Mouse (Mus musculus) limb, embryonic 14.5 days (tissue): ENCODE data around the gene Mns1. TPM values are rescaled to one million over a fixed set of nuclear protein-coding genes. Genes with fewer than 3 reads are reported as not detected.

Source experiments
- ATAC-seq: fragments of 200-750 bp; cut with Nextera tagmentation; 2 replicates; pipeline ENCODE4 v1.8.0; 2017; ENCODE audit warnings: low read depth, moderate number of reproducible peaks, moderate TSS enrichment; ENCODE audit not compliant: low FRiP score
- DNase-seq: peaks from one replicate; pipeline ENCODE4 v3.0.0-alpha.2; 2015; ENCODE audit warnings: low spot score
- H3K27ac ChIP-seq: fragments of 300-500 bp; sonication (generic); replicated peaks from 2 replicates; pipeline ENCODE4 v1.5.1; 2014; ENCODE audit warnings: low read depth, mild to moderate bottlenecking, low read length, moderate library complexity, mixed read lengths
- H3K27me3 ChIP-seq: fragments of 300-500 bp; sonication (generic); 2 replicates; pipeline ENCODE4 v1.6.1; 2014; ENCODE audit warnings: low read length, mixed read lengths; ENCODE audit not compliant: control insufficient read depth, insufficient read depth
- H3K36me3 ChIP-seq: fragments of 300-500 bp; sonication (generic); 2 replicates; pipeline ENCODE4 v1.6.1; 2014; ENCODE audit warnings: mild to moderate bottlenecking, low read length, moderate library complexity, mixed read lengths; ENCODE audit not compliant: control insufficient read depth, insufficient read depth
- H3K4me1 ChIP-seq: fragments of 300-500 bp; sonication (generic); 2 replicates; pipeline ENCODE4 v1.6.1; 2014; ENCODE audit warnings: antibody characterized with exemption, low read length, mixed read lengths; ENCODE audit not compliant: control insufficient read depth, insufficient read depth
- H3K4me2 ChIP-seq: fragments of 300-500 bp; sonication (generic); replicated peaks from 2 replicates; pipeline ENCODE4 v1.6.1; 2014; ENCODE audit warnings: low read depth, mild to moderate bottlenecking, low read length, moderate library complexity; ENCODE audit not compliant: severe bottlenecking
- H3K4me3 ChIP-seq: fragments of 300-500 bp; sonication (generic); replicated peaks from 2 replicates; pipeline ENCODE4 v1.5.1; 2014; ENCODE audit warnings: low read length
- H3K9ac ChIP-seq: fragments of 300-500 bp; sonication (generic); 2 replicates; pipeline ENCODE4 v1.6.1; 2014; ENCODE audit warnings: mild to moderate bottlenecking, low read depth, low read length, moderate library complexity; ENCODE audit not compliant: severe bottlenecking
- H3K9me3 ChIP-seq: fragments of 300-500 bp; sonication (generic); 2 replicates; pipeline ENCODE4 v1.6.1; 2016; ENCODE audit warnings: low read length; ENCODE audit not compliant: control insufficient read depth
- POLR2A ChIP-seq: fragments of 200-500 bp; IDR thresholded peaks from 2 replicates; pipeline ENCODE4 v1.8.0; 2012; ENCODE audit warnings: inconsistent platforms, mild to moderate bottlenecking, moderate library complexity, borderline replicate concordance; ENCODE audit not compliant: insufficient read depth, insufficient read length; ENCODE audit errors: extremely low read depth
- WGBS: fragments of 180-500 bp; shearing (Covaris S2); extraction: QIAGEN DNeasy Blood & Tissue Kit; methylation state at CpG from one replicate; pipeline ENCODE4 v1.1.7; 2014; 5-methylcytosine and 5-hydroxymethylcytosine counted together
- microRNA-seq: library from miRNA; unstranded; fragments of <30 nt; microRNA quantifications from one replicate; pipeline ENCODE4, GENCODE M21; 2016
- polyA plus RNA-seq, 2 experiments: library from polyadenylated mRNA; depleted of rRNA in 1 of 2; stranded (reverse) in 1 of 2; unstranded in 1 of 2; fragments of >200 nt; fragmentation: Nextera tagmentation in 1 of 2; extraction: Ambion mirVana in 1 of 2; gene quantifications; 2 replicates each; pipeline versions ENCODE4 v1.2.1 to v1.2.3; 2012 to 2014

Gene Mns1
- polyA plus RNA-seq, 2 experiments: 15.4 to 22.5 TPM

DNA sequence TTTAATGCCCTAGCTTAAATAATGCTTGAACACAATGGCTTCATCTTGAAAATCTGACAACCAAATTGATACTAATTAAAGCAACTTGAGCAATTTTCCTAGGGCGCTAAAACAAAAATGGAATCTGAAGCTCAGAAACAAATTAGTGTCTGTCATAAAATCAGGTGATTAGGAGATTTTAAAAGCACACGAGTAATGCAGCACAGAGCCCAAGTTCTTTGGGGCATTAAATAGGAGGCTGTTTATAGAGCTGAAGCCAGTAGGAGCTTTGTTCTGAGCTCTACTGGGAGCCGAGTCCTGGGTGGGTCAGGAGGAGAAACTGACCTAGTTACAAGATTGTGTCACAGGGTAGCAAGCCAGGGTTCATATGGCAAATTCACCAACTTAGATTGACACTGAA is 59.4 kb downstream of the Mns1 start:
- no peak for TF ChIP-seq POLR2A
- no peak for ATAC-seq
- no peaks in the 10 kb centered on the region for H3K9me3 ChIP-seq
- no peak overlapping the region for H3K4me3 ChIP-seq
- H3K36me3 ChIP-seq: no peaks in the 10 kb centered on the region
- H3K4me1 ChIP-seq: peaks cover 3% of the 10 kb centered on the region; the same call in 1 of the 2 replicates
- no peaks in the 10 kb centered on the region for H3K27me3 ChIP-seq
- no peak overlapping the region for H3K27ac ChIP-seq
- no peak overlapping the region for H3K9ac ChIP-seq
- H3K4me2 ChIP-seq: no peak overlapping the region
- DNase-seq: no peak
- 45% methylated on average over 3 of the region's 3 CpGs for WGBS

Small RNA genes lying within 50 kb of the gene (microRNA-seq; reads per million reads assigned to microRNA genes)
- not detected for gene Gm28010

Other genes starting within 250 kb of the Mns1 start
- 52.8 and 60.6 TPM in 2 replicates for gene Zfp280d, start 163.2 kb upstream of the Mns1 start, polyA plus RNA-seq (2012; rRNA removed)
- 39.1 and 47.6 TPM in 2 replicates for gene Zfp280d, start 163.2 kb upstream of the Mns1 start, polyA plus RNA-seq (2014; fragmentation: Nextera tagmentation; extraction: Ambion mirVana)
- 15.6 and 26.0 TPM in 2 replicates for gene Tex9, start 54.2 kb downstream of the Mns1 start, polyA plus RNA-seq (2012; rRNA removed)
- gene Tex9, start 54.2 kb downstream of the Mns1 start, polyA plus RNA-seq (2014; fragmentation: Nextera tagmentation; extraction: Ambion mirVana): 24.0 and 26.5 TPM in 2 replicates
- gene Rfx7, start 94.2 kb downstream of the Mns1 start, polyA plus RNA-seq (2012; rRNA removed): 14.1 and 16.0 TPM in 2 replicates
- 14.2 and 14.3 TPM in 2 replicates for gene Rfx7, start 94.2 kb downstream of the Mns1 start, polyA plus RNA-seq (2014; fragmentation: Nextera tagmentation; extraction: Ambion mirVana)
- 783 and 859 TPM in 2 replicates for gene Nedd4, start 224.3 kb downstream of the Mns1 start, polyA plus RNA-seq (2012; rRNA removed)
- 684 and 772 TPM in 2 replicates for gene Nedd4, start 224.3 kb downstream of the Mns1 start, polyA plus RNA-seq (2014; fragmentation: Nextera tagmentation; extraction: Ambion mirVana)